Mouse (Mus musculus) cerebellum, adult 2 months (tissue): Measurements from ENCODE around the gene Zbtb37.
A peak's percentile ranks its signal among the peaks of the same experiment; 100 is the strongest.

Experiments used
- CTCF ChIP-seq: fragments of 200-500 bp; IDR thresholded peaks from 2 replicates; pipeline ENCODE4 v1.5.1; 2011; ENCODE audit warnings: low read depth, mild to moderate bottlenecking, control low read depth, low read length, moderate library complexity, borderline replicate concordance; ENCODE audit not compliant: insufficient read depth
- POLR2A ChIP-seq: fragments of 200-500 bp; IDR thresholded peaks from 2 replicates; pipeline ENCODE4 v1.6.1; 2011; ENCODE audit warnings: low read length, control low read depth, borderline replicate concordance; ENCODE audit not compliant: insufficient read depth

DNA sequence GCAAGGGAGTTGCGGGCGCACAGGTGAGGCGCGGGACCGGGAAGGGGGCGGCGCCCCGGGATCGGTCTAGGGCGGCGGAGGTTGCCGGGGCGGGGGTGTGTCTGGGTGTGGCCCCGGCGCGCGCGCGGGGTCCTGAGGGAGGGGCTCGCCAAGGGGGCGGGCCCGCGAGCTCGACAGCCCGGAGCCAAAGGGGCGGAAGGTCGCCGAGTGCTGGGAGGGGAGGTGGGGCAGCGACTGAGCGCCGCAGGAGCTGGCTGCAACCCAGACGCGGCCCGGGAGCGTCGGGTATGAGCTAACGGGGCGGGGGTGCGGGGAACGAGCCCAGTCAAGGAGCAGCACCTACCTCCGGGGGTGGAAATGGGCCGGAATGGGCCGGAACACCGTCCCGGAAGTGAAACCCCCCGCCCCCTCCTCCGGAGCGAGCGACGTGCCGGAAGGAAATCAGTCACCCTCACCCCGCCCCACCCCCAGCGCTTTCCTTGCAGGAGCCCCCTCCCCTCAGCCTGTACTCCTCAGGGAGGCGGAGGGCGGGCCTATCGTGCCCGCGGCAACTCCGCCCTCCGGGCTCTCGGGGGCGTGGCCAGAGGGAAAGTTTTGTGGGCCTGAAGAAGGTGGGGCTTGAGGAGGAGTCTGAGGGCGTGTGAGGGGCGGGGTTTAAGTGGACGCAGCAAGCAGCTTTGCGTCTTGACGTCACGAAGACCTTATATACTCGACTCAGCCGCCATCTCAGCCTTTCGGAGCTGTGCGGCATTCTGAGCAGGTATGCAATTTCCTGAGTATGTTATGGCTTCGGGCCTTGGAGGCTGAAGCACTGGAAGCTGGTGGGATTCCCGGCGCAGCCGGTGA lies at the start of gene Zbtb37:
- no peak for TF ChIP-seq CTCF
- peak; percentile 100 for TF ChIP-seq POLR2A
